Mouse (Mus musculus): ENCODE measurements at regions not wholly inside any gene's neighbourhood (a gene's known extent, or its start where the extent isn't known, plus 50 kb on each side); places are given as distances from the start of the nearest gene placed in this dataset.

GRCm38 (mm10) chr1:73744555-73745234 lies 379.6 kb downstream of the Tns1 start:
- no peak for TF ChIP-seq POLR2A (IDR thresholded peaks at IDR 0.05; ENCODE audit: extremely low read depth, insufficient read depth, low read length)
- TF ChIP-seq CTCF (IDR thresholded peaks at IDR 0.05; ENCODE audit: low read depth, low read length): no peak
- Histone ChIP-seq H3K79me2 (ENCODE audit: control insufficient read depth, insufficient read depth, low read length) (no peaks in the 10 kb centered on the region), H3K4me1 (ENCODE audit: control insufficient read depth, insufficient read depth, low read length) (no peaks in the 10 kb centered on the region), H3K36me3 (ENCODE audit: control insufficient read depth, insufficient read depth, low read length) (no peaks in the 10 kb centered on the region), H3K27me3 (ENCODE audit: control insufficient read depth, insufficient read depth, low read length) (no peaks in the 10 kb centered on the region), H3K9ac (ENCODE audit: low read depth, low read length) (no peak overlapping the region), H3K4me3 (ENCODE audit: insufficient read depth, low read depth, low read length) (no peak overlapping the region), H3K27ac (replicated peaks; ENCODE audit: insufficient read depth, low read depth, low read length) (no peak overlapping the region)
- DNase-seq (ENCODE audit: extremely low read depth, low read depth, low spot score): no peak
- 83% methylated on average over 4 of the region's 4 CpGs for WGBS

- 33% methylated on average over 6 of the region's 6 CpGs for WGBS
- peak; percentile 11 for DNase-seq (ENCODE audit: extremely low read depth, low read depth, low spot score)
Measured at GRCm38 (mm10) chr1:73743737-73744554, 380.3 kb downstream of the Tns1 start.

GRCm38 (mm10) chr1:73737083-73737482 lies 387.2 kb downstream of the Tns1 start:
- Histone ChIP-seq H3K27ac (replicated peaks; ENCODE audit: insufficient read depth, low read depth, low read length) (no peak overlapping the region), H3K9ac (ENCODE audit: low read depth, low read length) (no peak overlapping the region), H3K27me3 (ENCODE audit: control insufficient read depth, insufficient read depth, low read length) (no peaks in the 10 kb centered on the region), H3K4me1 (ENCODE audit: control insufficient read depth, insufficient read depth, low read length) (no peaks in the 10 kb centered on the region), H3K36me3 (ENCODE audit: control insufficient read depth, insufficient read depth, low read length) (no peaks in the 10 kb centered on the region), H3K4me3 (ENCODE audit: insufficient read depth, low read depth, low read length) (no peak overlapping the region), H3K79me2 (ENCODE audit: control insufficient read depth, insufficient read depth, low read length) (no peaks in the 10 kb centered on the region)
- TF ChIP-seq CTCF (IDR thresholded peaks at IDR 0.05; ENCODE audit: low read depth, low read length) (peak; percentile 54), POLR2A (IDR thresholded peaks at IDR 0.05; ENCODE audit: extremely low read depth, insufficient read depth, low read length) (no peak)
- peak; percentile 6 for DNase-seq (ENCODE audit: extremely low read depth, low read depth, low spot score)

More at GRCm38 (mm10) chr1:73743737-73744554, 380.3 kb downstream of the Tns1 start:
- no peaks in the 10 kb centered on the region for H3K79me2 ChIP-seq (ENCODE audit: control insufficient read depth, insufficient read depth, low read length)
- TF ChIP-seq POLR2A (IDR thresholded peaks at IDR 0.05; ENCODE audit: extremely low read depth, insufficient read depth, low read length): no peak
- TF ChIP-seq CTCF (IDR thresholded peaks at IDR 0.05; ENCODE audit: low read depth, low read length): no peak
- no peaks in the 10 kb centered on the region for H3K27me3 ChIP-seq (ENCODE audit: control insufficient read depth, insufficient read depth, low read length)
- no peak overlapping the region for H3K27ac ChIP-seq (replicated peaks; ENCODE audit: insufficient read depth, low read depth, low read length)
- H3K9ac ChIP-seq (ENCODE audit: low read depth, low read length): no peak overlapping the region
- H3K4me1 ChIP-seq (ENCODE audit: control insufficient read depth, insufficient read depth, low read length): no peaks in the 10 kb centered on the region
- H3K4me3 ChIP-seq (ENCODE audit: insufficient read depth, low read depth, low read length): no peak overlapping the region
- no peaks in the 10 kb centered on the region for H3K36me3 ChIP-seq (ENCODE audit: control insufficient read depth, insufficient read depth, low read length)

DNA sequence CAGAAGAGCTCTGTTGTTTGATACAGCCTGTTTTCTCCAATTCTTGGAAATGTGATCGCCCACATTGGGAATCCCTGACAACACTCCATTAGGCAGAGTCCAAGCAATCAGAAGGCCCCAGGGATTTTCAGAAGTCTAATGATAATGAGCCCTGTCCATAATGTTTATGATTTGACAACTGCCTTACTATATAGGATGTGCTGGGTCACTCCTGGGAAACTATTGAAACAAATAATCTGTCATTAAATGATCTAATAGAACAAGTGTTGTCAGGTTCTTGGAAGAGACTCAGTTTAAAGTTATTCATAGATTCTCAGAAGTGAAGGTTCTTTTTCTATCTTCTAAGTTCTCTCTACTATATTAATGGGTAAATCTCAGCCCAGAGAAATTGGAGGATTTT lies 395.9 kb downstream of the Tns1 start:
- no peak for DNase-seq (ENCODE audit: extremely low read depth, low read depth, low spot score)
- H3K79me2 ChIP-seq (ENCODE audit: control insufficient read depth, insufficient read depth, low read length): no peaks in the 10 kb centered on the region
- H3K27me3 ChIP-seq (ENCODE audit: control insufficient read depth, insufficient read depth, low read length): no peaks in the 10 kb centered on the region
- no peaks in the 10 kb centered on the region for H3K4me1 ChIP-seq (ENCODE audit: control insufficient read depth, insufficient read depth, low read length)
- H3K9ac ChIP-seq (ENCODE audit: low read depth, low read length): no peak overlapping the region
- no peak overlapping the region for H3K27ac ChIP-seq (replicated peaks; ENCODE audit: insufficient read depth, low read depth, low read length)
- no peak overlapping the region for H3K4me3 ChIP-seq (ENCODE audit: insufficient read depth, low read depth, low read length)
- WGBS: 86% methylated on average over 1 of the region's 1 CpGs
- no peak for TF ChIP-seq CTCF (IDR thresholded peaks at IDR 0.05; ENCODE audit: low read depth, low read length)
- no peak for TF ChIP-seq POLR2A (IDR thresholded peaks at IDR 0.05; ENCODE audit: extremely low read depth, insufficient read depth, low read length)
- no peaks in the 10 kb centered on the region for H3K36me3 ChIP-seq (ENCODE audit: control insufficient read depth, insufficient read depth, low read length)

GRCm38 (mm10) chr1:73727781-73728180 lies 396.5 kb downstream of the Tns1 start:
- Histone ChIP-seq H3K4me3 (ENCODE audit: insufficient read depth, low read depth, low read length) (no peak overlapping the region), H3K4me1 (ENCODE audit: control insufficient read depth, insufficient read depth, low read length) (no peaks in the 10 kb centered on the region), H3K79me2 (ENCODE audit: control insufficient read depth, insufficient read depth, low read length) (no peaks in the 10 kb centered on the region), H3K9ac (ENCODE audit: low read depth, low read length) (no peak overlapping the region), H3K27ac (replicated peaks; ENCODE audit: insufficient read depth, low read depth, low read length) (no peak overlapping the region), H3K36me3 (ENCODE audit: control insufficient read depth, insufficient read depth, low read length) (no peaks in the 10 kb centered on the region), H3K27me3 (ENCODE audit: control insufficient read depth, insufficient read depth, low read length) (no peaks in the 10 kb centered on the region)
- DNase-seq (ENCODE audit: extremely low read depth, low read depth, low spot score): no peak
- TF ChIP-seq POLR2A (IDR thresholded peaks at IDR 0.05; ENCODE audit: extremely low read depth, insufficient read depth, low read length) (no peak), CTCF (IDR thresholded peaks at IDR 0.05; ENCODE audit: low read depth, low read length) (no peak)

DNA sequence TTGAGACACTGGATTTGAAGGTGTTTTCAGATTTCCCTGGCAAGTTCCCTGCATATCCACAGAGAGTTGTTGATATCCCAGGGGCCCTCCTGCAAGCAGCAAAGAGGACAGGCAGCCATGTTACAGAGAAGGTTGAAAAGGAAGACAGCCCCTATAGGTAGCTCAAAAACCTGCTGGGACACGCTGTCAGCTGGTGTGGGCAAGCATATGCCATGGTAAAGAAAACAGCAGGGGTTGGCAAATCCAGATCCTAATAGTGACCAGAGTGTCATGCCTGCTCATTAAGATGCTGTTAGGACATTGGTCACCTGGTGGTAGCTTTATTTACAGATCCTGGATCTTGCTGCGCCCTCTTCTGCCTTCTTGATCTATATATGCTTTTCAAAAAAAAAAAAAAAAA lies 397.6 kb downstream of the Tns1 start:
- Histone ChIP-seq H3K36me3 (ENCODE audit: control insufficient read depth, insufficient read depth, low read length) (no peaks in the 10 kb centered on the region), H3K4me3 (ENCODE audit: insufficient read depth, low read depth, low read length) (no peak overlapping the region), H3K27ac (replicated peaks; ENCODE audit: insufficient read depth, low read depth, low read length) (no peak overlapping the region), H3K27me3 (ENCODE audit: control insufficient read depth, insufficient read depth, low read length) (no peaks in the 10 kb centered on the region), H3K4me1 (ENCODE audit: control insufficient read depth, insufficient read depth, low read length) (no peaks in the 10 kb centered on the region), H3K79me2 (ENCODE audit: control insufficient read depth, insufficient read depth, low read length) (no peaks in the 10 kb centered on the region), H3K9ac (ENCODE audit: low read depth, low read length) (no peak overlapping the region)
- TF ChIP-seq POLR2A (IDR thresholded peaks at IDR 0.05; ENCODE audit: extremely low read depth, insufficient read depth, low read length) (no peak), CTCF (IDR thresholded peaks at IDR 0.05; ENCODE audit: low read depth, low read length) (no peak)
- DNase-seq (ENCODE audit: extremely low read depth, low read depth, low spot score): no peak
- 90% methylated on average over 2 of the region's 2 CpGs for WGBS

All from liver, adult 2 months (tissue).